Mouse (Mus musculus) central nervous system, embryonic 11.5 days (tissue): ENCODE data around the gene Srd5a2. TPM values are rescaled to one million over a fixed set of nuclear protein-coding genes. Genes with fewer than 3 reads are reported as not detected.

ENCODE experiments used
- polyA plus RNA-seq: library from polyadenylated mRNA; depleted of rRNA; stranded (reverse); fragments of >200 nt; gene quantifications from 2 replicates; pipeline ENCODE4 v1.2.3, GENCODE M21; 2012; rRNA removed

Gene Srd5a2
- polyA plus RNA-seq = 0.07 and 0.97 TPM in 2 replicates

DNA sequence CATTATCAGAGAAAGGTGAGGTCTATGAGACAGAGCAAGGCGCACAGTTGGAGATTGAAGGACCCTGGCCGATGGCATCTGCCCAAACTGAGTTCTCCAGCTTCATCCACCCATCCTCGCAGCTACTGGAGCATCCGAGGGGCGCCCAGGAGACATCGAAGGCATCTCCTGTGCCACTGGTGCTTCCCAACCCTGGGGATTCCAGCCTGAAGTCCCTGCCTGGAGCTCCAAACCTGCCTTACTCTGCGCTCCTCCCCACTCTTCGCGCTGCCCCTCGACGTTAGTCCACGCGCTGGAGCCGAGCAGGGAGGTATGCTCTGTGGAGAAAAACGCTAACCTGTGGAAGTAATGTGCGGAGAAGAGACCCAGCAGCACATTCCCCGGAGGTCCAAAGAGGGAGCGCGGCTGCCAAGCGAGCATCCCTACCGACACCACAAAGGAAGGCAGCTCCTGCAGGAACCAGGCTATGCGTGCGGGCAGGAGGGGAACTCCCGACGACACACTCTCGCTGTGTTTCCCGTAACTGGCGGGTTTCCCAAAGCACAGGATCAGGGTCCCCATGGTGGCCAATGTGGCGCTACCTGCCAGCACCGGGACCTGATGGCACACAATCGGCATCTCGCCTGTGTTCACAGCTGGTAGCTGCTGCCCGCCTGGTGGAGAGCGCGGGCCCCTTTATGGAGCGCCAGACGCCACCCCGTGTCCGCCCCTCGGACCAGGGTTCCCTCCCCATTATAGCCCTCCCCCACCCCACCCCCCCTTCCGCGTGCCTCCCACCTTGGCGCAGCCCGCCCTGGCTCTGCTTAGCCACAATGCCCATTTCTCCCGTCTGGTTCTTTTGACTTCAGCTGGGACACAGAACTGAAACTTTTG lies at the start of gene Srd5a2:
TSS of gene Srd5a2 (minus strand) at position 707 of the 873 bp plus-strand sequence.

Other genes with a start within 250 kb of the Srd5a2 start
- 6.8 and 7.4 TPM in 2 replicates for gene Ehd3, start 243.8 kb downstream of the Srd5a2 start, polyA plus RNA-seq
- 0.14 and 0.26 TPM in 2 replicates for gene Xdh, start 97.7 kb downstream of the Srd5a2 start, polyA plus RNA-seq
- gene Memo1, start 247.6 kb upstream of the Srd5a2 start, polyA plus RNA-seq = 45.8 and 76.6 TPM in 2 replicates